In genomic region chr6:52177806-52178205, GRCm38 (mm10) we compare ENCODE assay signal across 12 mouse cellular contexts. TPM values are rescaled to one million over a fixed set of nuclear protein-coding genes. Genes with fewer than 3 reads are reported as not detected.
DNase-seq lines count a peak whose midpoint lies in the region; ATAC-seq and TF ChIP-seq lines count a peak whose summit lies in the region.
"Had no signal": no experiment of that assay in that cellular context is flagged by ENCODE, and none has a peak within 500 bp of the region (broad histone marks: within the 10 kb centered on the region; RNA-seq: fewer than 3 reads in every experiment).

No protein-coding gene starts in this region.

- no peak for ATAC-seq in heart, embryonic 16.5 days (replicated peaks; ENCODE audit: extremely low read depth, insufficient read depth, low FRiP score)
- no peak for ATAC-seq in hindbrain, embryonic 12.5 days (ENCODE audit: low FRiP score)
- ATAC-seq in liver, embryonic 14.5 days (ENCODE audit: insufficient read depth): no peak
- no peak for ATAC-seq in megakaryocyte, adult 5-6 weeks (ENCODE audit: poor library complexity, severe bottlenecking)
- ATAC-seq: activated CD4-positive, CD25-positive, alpha-beta regulatory T cell, adult 4 months had no signal

- TF ChIP-seq EP300 in liver, embryonic 14.5 days (IDR thresholded peaks at IDR 0.05; ENCODE audit: low read depth): no peak

- no peaks in the 10 kb centered on the region for H3K9me3 ChIP-seq in heart, embryonic 16.5 days (replicated peaks; ENCODE audit: control insufficient read depth, low read length)
- H3K9me3 ChIP-seq in hindbrain, embryonic 12.5 days (replicated peaks): no peaks in the 10 kb centered on the region
- H3K9me3 ChIP-seq in liver, embryonic 14.5 days (ENCODE audit: control insufficient read depth, low read length): no peaks in the 10 kb centered on the region
- H3K9me3 ChIP-seq: forebrain, embryonic 10.5 days had no signal

- H3K27ac ChIP-seq in heart, embryonic 16.5 days (ENCODE audit: low read length): no peak overlapping the region
- peak overlapping the region; percentile 98 for H3K27ac ChIP-seq in hindbrain, embryonic 12.5 days
- H3K27ac ChIP-seq in liver, embryonic 14.5 days: no peak overlapping the region
- H3K27ac ChIP-seq: forebrain, embryonic 10.5 days had no signal

- no peak for TF ChIP-seq CTCF in liver, embryonic 14.5 days (IDR thresholded peaks at IDR 0.05; ENCODE audit: low read depth)

- H3K4me1 ChIP-seq in heart, embryonic 16.5 days (ENCODE audit: control insufficient read depth, insufficient read depth, low read length): no peaks in the 10 kb centered on the region
- peaks cover 4% of the 10 kb centered on the region; the same call in 1 of the 2 replicates for H3K4me1 ChIP-seq in hindbrain, embryonic 12.5 days
- H3K4me1 ChIP-seq in liver, embryonic 14.5 days (replicated peaks; ENCODE audit: control insufficient read depth in 2 of 2, insufficient read depth in 2 of 2, low read length in 1 of 2): no peaks in the 10 kb centered on the region

- WGBS in heart, embryonic 16.5 days: 5% methylated on average over 9 of the region's 9 CpGs
- 1% methylated on average over 9 of the region's 9 CpGs for WGBS in hindbrain, embryonic 12.5 days
- 6% methylated on average over 9 of the region's 9 CpGs for WGBS in liver, embryonic 14.5 days (ENCODE audit: insufficient replicate concordance)

- peak overlapping the region; percentile 49 for H3K9ac ChIP-seq in heart, embryonic 16.5 days (ENCODE audit: low read length)
- H3K9ac ChIP-seq in hindbrain, embryonic 12.5 days: peak overlapping the region; percentile 89
- H3K9ac ChIP-seq in liver, embryonic 14.5 days (replicated peaks): no peak overlapping the region

- no peak for DNase-seq in heart, adult 8-10 months (ENCODE audit: low spot score)
- DNase-seq in embryo, embryonic 11 days: peak; percentile 42
- DNase-seq in liver, embryonic 14.5 days (ENCODE audit: low read depth in 3 of 3, low spot score in 3 of 3): no peak
- no peak for DNase-seq in frontal cortex, postnatal 10 days (ENCODE audit: low spot score in 2 of 2)
- no peak for DNase-seq in thymus, postnatal 0 days (ENCODE audit: low spot score)
- DNase-seq: cerebellum, adult 9-10 months; left cerebral cortex, postnatal 4 days had no signal

- H3K36me3 ChIP-seq in heart, embryonic 16.5 days (ENCODE audit: control insufficient read depth, insufficient read depth): no peaks in the 10 kb centered on the region
- H3K36me3 ChIP-seq in hindbrain, embryonic 12.5 days: no peaks in the 10 kb centered on the region
- H3K36me3 ChIP-seq in liver, embryonic 14.5 days (replicated peaks; ENCODE audit: control insufficient read depth, insufficient read depth, low read depth): no peaks in the 10 kb centered on the region
- H3K36me3 ChIP-seq: forebrain, embryonic 10.5 days had no signal

- H3K27me3 ChIP-seq in heart, embryonic 16.5 days (ENCODE audit: control insufficient read depth, insufficient read depth, low read length): peaks cover 93% of the 10 kb centered on the region
- H3K27me3 ChIP-seq in hindbrain, embryonic 12.5 days: peaks cover 95% of the 10 kb centered on the region
- H3K27me3 ChIP-seq in liver, embryonic 14.5 days (ENCODE audit: control insufficient read depth, insufficient read depth, low read length): peaks cover 82% of the 10 kb centered on the region

- peak overlapping the region; percentile 48 for H3K4me2 ChIP-seq in heart, embryonic 16.5 days (ENCODE audit: low read depth, low read length)
- H3K4me2 ChIP-seq in hindbrain, embryonic 12.5 days (replicated peaks): peak overlapping the region; percentile 88
- peak overlapping the region; percentile 2; the same call in 1 of the 2 replicates for H3K4me2 ChIP-seq in liver, embryonic 14.5 days (ENCODE audit: low read depth)

- peak overlapping the region; percentile 49 for H3K4me3 ChIP-seq in heart, embryonic 16.5 days (ENCODE audit: low read length)
- H3K4me3 ChIP-seq in hindbrain, embryonic 12.5 days: peak overlapping the region; percentile 55
- no peak overlapping the region for H3K4me3 ChIP-seq in liver, embryonic 14.5 days (ENCODE audit: insufficient read depth in 1 of 2, low read depth in 2 of 2, low read length in 2 of 2)
- H3K4me3 ChIP-seq: forebrain, embryonic 10.5 days had no signal

RNA-seq across cellular contexts. Expression of gene 5730596B20Rik, which starts 0.5 kb away (rescaled TPM):
- 0.13 and 0.32 TPM in 2 replicates for polyA plus RNA-seq in heart, embryonic 16.5 days (2015; fragmentation: Nextera tagmentation; extraction: Ambion mirVana)
- total RNA-seq in heart, adult 8-10 months (2022): under 1 TPM in 1 of 4 experiments, not detected in 3; 0.06 TPM
- 5.6 and 6.9 TPM in 2 replicates for polyA plus RNA-seq in hindbrain, embryonic 12.5 days (2016; fragmentation: Nextera tagmentation; extraction: Ambion mirVana)
- 0.03 and 0.04 TPM in 2 replicates for polyA plus RNA-seq in liver, embryonic 14.5 days (2012; rRNA removed)
- 0.03 TPM in 1 of 2 replicates, not detected in the other for polyA plus RNA-seq in liver, embryonic 14.5 days (2014; fragmentation: Nextera tagmentation; extraction: Ambion mirVana)
- total RNA-seq in megakaryocyte, adult 5-6 weeks (2015): not detected in 2 replicates
- total RNA-seq in megakaryocyte, adult 5-6 weeks (2017): not detected in 2 replicates
- 0.24 and 0.25 TPM in 2 replicates for polyA plus RNA-seq in thymus, postnatal 0 days (2015; fragmentation: Nextera tagmentation; extraction: Ambion mirVana)
- total RNA-seq: left cerebral cortex, postnatal 4 days had no signal
- polyA plus RNA-seq: activated CD4-positive, CD25-positive, alpha-beta regulatory T cell, adult 4 months; forebrain, embryonic 10.5 days had no signal

RNA-seq across cellular contexts. Expression of gene Hoxa2, which starts 13.2 kb away (rescaled TPM):
- 1.5 and 2.0 TPM in 2 replicates for polyA plus RNA-seq in heart, embryonic 16.5 days (2015; fragmentation: Nextera tagmentation; extraction: Ambion mirVana)
- under 1 TPM in 3 of 4 experiments, not detected in 1; 0.20 to 0.34 (median 0.22) TPM for total RNA-seq in heart, adult 8-10 months (2022)
- 52.2 and 70.1 TPM in 2 replicates for polyA plus RNA-seq in hindbrain, embryonic 12.5 days (2016; fragmentation: Nextera tagmentation; extraction: Ambion mirVana)
- 0.26 and 0.30 TPM in 2 replicates for polyA plus RNA-seq in liver, embryonic 14.5 days (2012; rRNA removed)
- 0.14 and 0.33 TPM in 2 replicates for polyA plus RNA-seq in liver, embryonic 14.5 days (2014; fragmentation: Nextera tagmentation; extraction: Ambion mirVana)
- not detected in 2 replicates for total RNA-seq in megakaryocyte, adult 5-6 weeks (2015)
- total RNA-seq in megakaryocyte, adult 5-6 weeks (2017): not detected in 2 replicates
- 5.1 and 5.4 TPM in 2 replicates for polyA plus RNA-seq in thymus, postnatal 0 days (2015; fragmentation: Nextera tagmentation; extraction: Ambion mirVana)
- total RNA-seq: left cerebral cortex, postnatal 4 days had no signal
- polyA plus RNA-seq: activated CD4-positive, CD25-positive, alpha-beta regulatory T cell, adult 4 months; forebrain, embryonic 10.5 days had no signal

RNA-seq across cellular contexts. Expression of gene Hoxa4, which starts 13.7 kb away (rescaled TPM):
- 0.54 TPM in 1 of 2 replicates, not detected in the other for polyA plus RNA-seq in heart, embryonic 16.5 days (2015; fragmentation: Nextera tagmentation; extraction: Ambion mirVana)
- total RNA-seq in heart, adult 8-10 months (2022): under 1 TPM; 0.31 to 0.49 (median 0.38) TPM
- polyA plus RNA-seq in hindbrain, embryonic 12.5 days (2016; fragmentation: Nextera tagmentation; extraction: Ambion mirVana): 6.9 and 12.5 TPM in 2 replicates
- 0.25 and 0.26 TPM in 2 replicates for polyA plus RNA-seq in liver, embryonic 14.5 days (2012; rRNA removed)
- 0.09 and 0.14 TPM in 2 replicates for polyA plus RNA-seq in liver, embryonic 14.5 days (2014; fragmentation: Nextera tagmentation; extraction: Ambion mirVana)
- 0.27 TPM in 1 of 2 replicates, not detected in the other for total RNA-seq in megakaryocyte, adult 5-6 weeks (2015)
- 0.28 TPM in 1 of 2 replicates, not detected in the other for total RNA-seq in megakaryocyte, adult 5-6 weeks (2017)
- polyA plus RNA-seq in thymus, postnatal 0 days (2015; fragmentation: Nextera tagmentation; extraction: Ambion mirVana): 0.27 and 0.39 TPM in 2 replicates
- total RNA-seq: left cerebral cortex, postnatal 4 days had no signal
- polyA plus RNA-seq: activated CD4-positive, CD25-positive, alpha-beta regulatory T cell, adult 4 months; forebrain, embryonic 10.5 days had no signal

RNA-seq across cellular contexts. Expression of gene Hoxa1, which starts 19.7 kb away (rescaled TPM):
- polyA plus RNA-seq in heart, embryonic 16.5 days (2015; fragmentation: Nextera tagmentation; extraction: Ambion mirVana): 0.44 and 0.68 TPM in 2 replicates
- total RNA-seq in heart, adult 8-10 months (2022): under 1 TPM in 2 of 4 experiments, not detected in 2; 0.16 to 0.19 TPM
- 2.1 and 3.2 TPM in 2 replicates for polyA plus RNA-seq in hindbrain, embryonic 12.5 days (2016; fragmentation: Nextera tagmentation; extraction: Ambion mirVana)
- 0.21 and 0.33 TPM in 2 replicates for polyA plus RNA-seq in liver, embryonic 14.5 days (2012; rRNA removed)
- polyA plus RNA-seq in liver, embryonic 14.5 days (2014; fragmentation: Nextera tagmentation; extraction: Ambion mirVana): 0.40 and 0.47 TPM in 2 replicates
- total RNA-seq in megakaryocyte, adult 5-6 weeks (2015): 0.11 TPM in 1 of 2 replicates, not detected in the other
- total RNA-seq in megakaryocyte, adult 5-6 weeks (2017): 0.37 TPM in 1 of 2 replicates, not detected in the other
- 0.44 and 0.45 TPM in 2 replicates for polyA plus RNA-seq in thymus, postnatal 0 days (2015; fragmentation: Nextera tagmentation; extraction: Ambion mirVana)
- total RNA-seq: left cerebral cortex, postnatal 4 days had no signal
- polyA plus RNA-seq: activated CD4-positive, CD25-positive, alpha-beta regulatory T cell, adult 4 months; forebrain, embryonic 10.5 days had no signal

RNA-seq across cellular contexts. Expression of gene Hoxa5, which starts 26.6 kb away (rescaled TPM):
- 1.3 and 3.3 TPM in 2 replicates for polyA plus RNA-seq in heart, embryonic 16.5 days (2015; fragmentation: Nextera tagmentation; extraction: Ambion mirVana)
- under 1 TPM; 0.41 to 0.69 (median 0.57) TPM for total RNA-seq in heart, adult 8-10 months (2022)
- polyA plus RNA-seq in hindbrain, embryonic 12.5 days (2016; fragmentation: Nextera tagmentation; extraction: Ambion mirVana): 53.4 and 82.9 TPM in 2 replicates
- 0.52 and 0.97 TPM in 2 replicates for polyA plus RNA-seq in liver, embryonic 14.5 days (2012; rRNA removed)
- 0.16 and 0.43 TPM in 2 replicates for polyA plus RNA-seq in liver, embryonic 14.5 days (2014; fragmentation: Nextera tagmentation; extraction: Ambion mirVana)
- 0.09 and 0.13 TPM in 2 replicates for total RNA-seq in megakaryocyte, adult 5-6 weeks (2015)
- total RNA-seq in megakaryocyte, adult 5-6 weeks (2017): 0.18 TPM in 1 of 2 replicates, not detected in the other
- polyA plus RNA-seq in thymus, postnatal 0 days (2015; fragmentation: Nextera tagmentation; extraction: Ambion mirVana): 0.06 and 0.21 TPM in 2 replicates
- total RNA-seq: left cerebral cortex, postnatal 4 days had no signal
- polyA plus RNA-seq: activated CD4-positive, CD25-positive, alpha-beta regulatory T cell, adult 4 months; forebrain, embryonic 10.5 days had no signal

Comparison
In these comparisons a context has a peak if more than half of its experiments do, and no peak if none do; other contexts are left out.
1. H3K4me2 ChIP-seq: peak in every context shown above with its lines; median percentile 88 in hindbrain, embryonic 12.5 days; 48 in heart, embryonic 16.5 days; 2 in liver, embryonic 14.5 days.
2. H3K4me3 ChIP-seq: peak in heart, embryonic 16.5 days (single experiment) and hindbrain, embryonic 12.5 days (single experiment); none in liver, embryonic 14.5 days (0 of 2).